Mouse (Mus musculus) heart, embryonic 11.5 days (tissue): ENCODE measurements around the gene Kirrel3. TPM values are rescaled to one million over a fixed set of nuclear protein-coding genes. Genes with fewer than 3 reads are reported as not detected.

Source experiments
- ATAC-seq: fragments of 200-750 bp; cut with Nextera tagmentation; replicated peaks from 2 replicates; pipeline ENCODE4 v1.8.0; 2017; ENCODE audit warnings: moderate library complexity; ENCODE audit not compliant: insufficient number of reproducible peaks, low FRiP score, low TSS enrichment
- H3K27ac ChIP-seq: fragments of 300-500 bp; sonication (generic); 2 replicates; pipeline ENCODE4 v1.5.1; 2014; ENCODE audit warnings: mild to moderate bottlenecking, low read depth, low read length
- H3K27me3 ChIP-seq: fragments of 300-500 bp; sonication (generic); 2 replicates; pipeline ENCODE4 v1.6.1; 2014; ENCODE audit warnings: mild to moderate bottlenecking, low read length, mixed read lengths; ENCODE audit not compliant: control insufficient read depth, insufficient read depth
- H3K36me3 ChIP-seq: fragments of 300-500 bp; sonication (generic); 2 replicates; pipeline ENCODE4 v1.6.1; 2014; ENCODE audit warnings: mild to moderate bottlenecking, low read length, moderate library complexity, mixed read lengths; ENCODE audit not compliant: control insufficient read depth, insufficient read depth
- H3K4me1 ChIP-seq: fragments of 300-500 bp; sonication (generic); 2 replicates; pipeline ENCODE4 v1.6.1; 2014; ENCODE audit warnings: low read length; ENCODE audit not compliant: control insufficient read depth, insufficient read depth
- H3K4me2 ChIP-seq: fragments of 300-500 bp; sonication (generic); 2 replicates; pipeline ENCODE4 v1.6.1; 2014; ENCODE audit warnings: mild to moderate bottlenecking, moderate library complexity
- H3K4me3 ChIP-seq: fragments of 300-500 bp; sonication (generic); 2 replicates; pipeline ENCODE4 v1.5.1; 2014; ENCODE audit warnings: low read depth, low read length
- H3K9ac ChIP-seq: fragments of 300-500 bp; sonication (generic); 2 replicates; pipeline ENCODE4 v1.6.1; 2014; ENCODE audit warnings: mild to moderate bottlenecking, low read depth, low read length, moderate library complexity
- H3K9me3 ChIP-seq: fragments of 300-500 bp; sonication (generic); replicated peaks from 2 replicates; pipeline ENCODE4 v1.6.1; 2016; ENCODE audit warnings: low read length; ENCODE audit not compliant: control insufficient read depth
- WGBS: fragments of 180-500 bp; shearing (Covaris S2); extraction: QIAGEN DNeasy Blood & Tissue Kit; methylation state at CpG from one replicate; pipeline ENCODE4 v1.1.7; 2014; ENCODE audit not compliant: insufficient replicate concordance; 5-methylcytosine and 5-hydroxymethylcytosine counted together
- polyA plus RNA-seq: library from polyadenylated mRNA; unstranded; fragments of >200 nt; fragmentation: Nextera tagmentation; extraction: Ambion mirVana; gene quantifications from 2 replicates; pipeline ENCODE4 v1.2.1, GENCODE M21; 2014

Kirrel3 gene
- polyA plus RNA-seq, 1 experiment from 2014 or later = 1.0 TPM

- no peaks in the 10 kb centered on the region for H3K4me1 ChIP-seq
- H3K4me2 ChIP-seq = peak overlapping the region; percentile 95
- no peaks in the 10 kb centered on the region for H3K9me3 ChIP-seq
- H3K27me3 ChIP-seq = peaks cover 68% of the 10 kb centered on the region
- H3K9ac ChIP-seq = peak overlapping the region; percentile 58; the same call in 1 of the 2 replicates
- H3K4me3 ChIP-seq = peak overlapping the region; percentile 64
- no peaks in the 10 kb centered on the region for H3K36me3 ChIP-seq
- no peak overlapping the region for H3K27ac ChIP-seq
- no peak for ATAC-seq
- 1% methylated on average over 13 of the region's 13 CpGs for WGBS
These were observed 3.6 kb downstream of the Kirrel3 start for GRCm38 (mm10) chr9:34489316-34489710.

- peak overlapping the region; percentile 95 for H3K4me2 ChIP-seq
- WGBS = 16% methylated on average over 5 of the region's 5 CpGs
- no peak overlapping the region for H3K9ac ChIP-seq
These were observed 4.1 kb downstream of the Kirrel3 start for GRCm38 (mm10) chr9:34489760-34490159.

GRCm38 (mm10) chr9:34492121-34492520 is 6.4 kb downstream of the Kirrel3 start:
- H3K9me3 ChIP-seq = no peaks in the 10 kb centered on the region
- H3K4me1 ChIP-seq = no peaks in the 10 kb centered on the region
- H3K27me3 ChIP-seq = peaks cover 64% of the 10 kb centered on the region
- no peak overlapping the region for H3K9ac ChIP-seq
- no peak overlapping the region for H3K27ac ChIP-seq
- H3K36me3 ChIP-seq = no peaks in the 10 kb centered on the region
- ATAC-seq = no peak
- no peak overlapping the region for H3K4me2 ChIP-seq
- no peak overlapping the region for H3K4me3 ChIP-seq
- WGBS = 35% methylated on average over 3 of the region's 3 CpGs

More at GRCm38 (mm10) chr9:34489760-34490159, 4.1 kb downstream of the Kirrel3 start:
- no peaks in the 10 kb centered on the region for H3K9me3 ChIP-seq
- no peak for ATAC-seq
- H3K36me3 ChIP-seq = no peaks in the 10 kb centered on the region
- H3K27ac ChIP-seq = no peak overlapping the region
- H3K4me1 ChIP-seq = no peaks in the 10 kb centered on the region
- peaks cover 67% of the 10 kb centered on the region for H3K27me3 ChIP-seq
- peak overlapping the region; percentile 64 for H3K4me3 ChIP-seq

GRCm38 (mm10) chr9:34493571-34493970 is 7.9 kb downstream of the Kirrel3 start:
- H3K9ac ChIP-seq = no peak overlapping the region
- no peak overlapping the region for H3K4me3 ChIP-seq
- no peak overlapping the region for H3K27ac ChIP-seq
- no peaks in the 10 kb centered on the region for H3K36me3 ChIP-seq
- H3K27me3 ChIP-seq = peaks cover 59% of the 10 kb centered on the region
- no peak overlapping the region for H3K4me2 ChIP-seq
- no peaks in the 10 kb centered on the region for H3K9me3 ChIP-seq
- WGBS = 54% methylated on average over 2 of the region's 2 CpGs
- no peak for ATAC-seq
- H3K4me1 ChIP-seq = no peaks in the 10 kb centered on the region

GRCm38 (mm10) chr9:34498126-34498525 is 12.4 kb downstream of the Kirrel3 start:
- WGBS = 72% methylated on average over 2 of the region's 2 CpGs
- no peaks in the 10 kb centered on the region for H3K9me3 ChIP-seq
- H3K4me2 ChIP-seq = no peak overlapping the region
- no peak overlapping the region for H3K4me3 ChIP-seq
- no peak for ATAC-seq
- H3K27ac ChIP-seq = no peak overlapping the region
- H3K4me1 ChIP-seq = no peaks in the 10 kb centered on the region
- H3K36me3 ChIP-seq = no peaks in the 10 kb centered on the region
- H3K27me3 ChIP-seq = peaks cover 21% of the 10 kb centered on the region; the same call in 1 of the 2 replicates
- H3K9ac ChIP-seq = no peak overlapping the region

GRCm38 (mm10) chr9:34498651-34499050 is 13.0 kb downstream of the Kirrel3 start:
- Histone ChIP-seq H3K27me3 (peaks cover 21% of the 10 kb centered on the region; the same call in 1 of the 2 replicates), H3K4me2 (no peak overlapping the region), H3K4me3 (no peak overlapping the region), H3K9ac (no peak overlapping the region), H3K27ac (no peak overlapping the region), H3K4me1 (no peaks in the 10 kb centered on the region), H3K9me3 (no peaks in the 10 kb centered on the region), H3K36me3 (no peaks in the 10 kb centered on the region)
- 6% methylated on average over 5 of the region's 5 CpGs for WGBS
- ATAC-seq = no peak

GRCm38 (mm10) chr9:34507164-34507563 is 21.5 kb downstream of the Kirrel3 start:
- Histone ChIP-seq H3K4me2 (no peak overlapping the region), H3K27ac (no peak overlapping the region), H3K4me1 (no peaks in the 10 kb centered on the region), H3K4me3 (no peak overlapping the region), H3K9me3 (no peaks in the 10 kb centered on the region), H3K9ac (no peak overlapping the region), H3K27me3 (0 out of 2 replicates have a peak, but pooled peaks cover 2% of the 10 kb centered on the region), H3K36me3 (no peaks in the 10 kb centered on the region)
- ATAC-seq = no peak
- WGBS = 82% methylated on average over 2 of the region's 2 CpGs

- no peak for ATAC-seq
- H3K4me1 ChIP-seq = no peaks in the 10 kb centered on the region
- WGBS = 76% methylated on average over 6 of the region's 6 CpGs
These were observed 33.2 kb downstream of the Kirrel3 start for GRCm38 (mm10) chr9:34518861-34519260.

GRCm38 (mm10) chr9:34520234-34520950 is 34.7 kb downstream of the Kirrel3 start:
- Histone ChIP-seq H3K4me1 (no peaks in the 10 kb centered on the region), H3K9me3 (no peaks in the 10 kb centered on the region), H3K9ac (no peak overlapping the region), H3K4me3 (no peak overlapping the region), H3K27me3 (no peaks in the 10 kb centered on the region), H3K4me2 (no peak overlapping the region), H3K36me3 (no peaks in the 10 kb centered on the region), H3K27ac (no peak overlapping the region)
- WGBS = 78% methylated on average over 20 of the region's 20 CpGs
- ATAC-seq = no peak

More at GRCm38 (mm10) chr9:34518861-34519260, 33.2 kb downstream of the Kirrel3 start:
- H3K27ac ChIP-seq = no peak overlapping the region
- H3K36me3 ChIP-seq = no peaks in the 10 kb centered on the region
- no peak overlapping the region for H3K4me2 ChIP-seq
- H3K27me3 ChIP-seq = no peaks in the 10 kb centered on the region
- H3K4me3 ChIP-seq = no peak overlapping the region
- H3K9me3 ChIP-seq = no peaks in the 10 kb centered on the region
- no peak overlapping the region for H3K9ac ChIP-seq
